Mouse (Mus musculus) kidney, adult 8-10 months (tissue): ENCODE measurements at regions not wholly inside any gene's neighbourhood (a gene's known extent, or its start where the extent isn't known, plus 50 kb on each side); places are given as distances from the start of the nearest gene placed in this dataset.

ENCODE experiments used
- DNase-seq, 2 experiments: peaks; one replicate each; pipeline ENCODE4 v3.0.0; 2022

DNA sequence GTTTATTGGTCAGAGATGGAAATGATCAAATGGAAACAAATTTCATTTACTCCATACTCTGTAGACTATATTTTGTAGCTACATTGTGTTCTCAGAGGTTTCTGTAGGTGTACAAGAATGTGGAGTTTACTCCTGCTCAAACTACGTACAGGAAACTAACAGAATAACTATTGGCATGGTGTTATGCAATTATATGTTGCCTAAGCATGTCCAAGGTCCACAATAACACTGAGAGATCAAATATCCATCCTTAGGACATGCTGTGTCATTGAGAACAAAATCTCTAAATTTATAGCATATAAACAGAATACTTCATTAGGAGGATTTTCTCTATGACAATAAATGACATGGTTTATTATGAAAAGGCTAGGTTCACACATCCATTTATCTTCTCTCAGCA, 400.3 kb downstream of the Fam198b start:
- DNase-seq: no peak

DNA sequence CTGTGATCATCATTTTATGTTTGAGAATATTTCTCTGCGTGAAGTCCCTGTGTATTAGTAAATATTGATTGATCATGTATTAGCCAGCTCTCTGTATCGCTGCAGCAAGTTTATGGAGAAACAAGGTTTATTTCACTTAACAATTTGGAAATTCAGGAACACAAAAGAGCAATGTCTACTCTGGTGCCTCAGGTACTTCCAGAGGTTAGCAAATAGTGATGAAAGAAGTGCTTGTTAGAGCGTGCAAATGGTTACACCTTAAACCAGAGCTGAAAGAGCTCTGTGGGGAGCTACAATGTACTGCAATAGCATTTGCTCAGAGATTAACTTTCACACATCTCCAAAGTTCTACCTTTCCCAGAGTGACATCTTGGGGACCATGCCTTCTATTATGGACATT, 400.9 kb downstream of the Fam198b start:
- DNase-seq: no peak

DNA sequence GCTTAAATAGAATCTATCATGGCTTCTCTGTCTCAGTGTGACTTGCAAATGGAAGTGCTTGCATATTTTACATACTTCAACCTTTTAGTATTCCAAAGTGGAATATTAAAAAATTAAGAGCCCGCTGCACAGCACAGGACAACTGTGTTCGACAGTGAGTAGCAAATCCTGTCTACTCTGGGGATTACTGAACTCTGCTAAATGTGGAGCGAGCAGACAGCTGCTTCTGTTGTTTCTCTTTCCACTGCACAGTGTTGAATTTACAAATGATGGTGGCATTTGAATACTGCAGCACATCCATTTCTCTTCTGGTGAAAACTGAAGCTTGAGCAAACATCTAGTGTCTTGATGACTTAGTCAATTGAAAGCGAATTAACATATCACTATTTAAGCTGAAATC, 409.2 kb downstream of the Fam198b start:
- DNase-seq: no peak

DNA sequence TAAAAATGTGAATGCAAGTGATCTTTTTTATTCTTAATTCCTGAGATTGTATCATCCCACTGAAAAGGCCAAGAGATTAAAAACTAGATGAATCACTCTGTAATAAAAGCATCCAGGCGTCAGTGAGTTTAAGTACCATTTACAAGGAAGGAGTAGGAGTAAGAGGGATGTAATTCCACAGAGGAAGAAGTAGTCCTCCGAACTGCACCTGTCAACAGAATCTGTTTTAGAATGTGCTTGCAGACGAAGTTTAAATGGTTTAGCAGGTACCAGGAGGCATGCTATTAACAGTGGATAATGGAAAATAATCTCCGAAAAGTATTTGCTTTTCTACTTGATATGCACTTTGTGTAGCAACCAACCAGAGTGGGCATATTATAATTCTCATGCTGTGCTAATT, 423.3 kb downstream of the Fam198b start:
- DNase-seq: no peak

DNA sequence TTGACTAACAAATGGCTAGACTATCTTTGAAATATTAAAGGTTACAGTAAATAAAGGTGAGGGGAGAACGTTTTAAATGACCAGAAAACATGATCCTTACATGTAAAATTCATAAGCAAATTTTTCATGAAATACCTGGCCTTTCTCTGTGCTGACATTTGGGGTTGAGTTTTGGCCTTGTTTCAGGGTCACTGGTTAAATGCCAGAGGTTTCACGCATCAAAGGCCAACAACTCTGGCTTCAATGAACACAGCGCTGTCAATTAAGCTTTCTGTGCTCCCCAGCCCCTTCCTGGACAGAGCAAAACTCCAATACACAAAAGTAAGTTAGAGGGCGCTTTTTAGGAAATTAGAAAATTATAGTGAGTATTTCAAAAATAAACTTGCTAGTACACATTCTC, 425.6 kb downstream of the Fam198b start:
- DNase-seq: no peak

DNA sequence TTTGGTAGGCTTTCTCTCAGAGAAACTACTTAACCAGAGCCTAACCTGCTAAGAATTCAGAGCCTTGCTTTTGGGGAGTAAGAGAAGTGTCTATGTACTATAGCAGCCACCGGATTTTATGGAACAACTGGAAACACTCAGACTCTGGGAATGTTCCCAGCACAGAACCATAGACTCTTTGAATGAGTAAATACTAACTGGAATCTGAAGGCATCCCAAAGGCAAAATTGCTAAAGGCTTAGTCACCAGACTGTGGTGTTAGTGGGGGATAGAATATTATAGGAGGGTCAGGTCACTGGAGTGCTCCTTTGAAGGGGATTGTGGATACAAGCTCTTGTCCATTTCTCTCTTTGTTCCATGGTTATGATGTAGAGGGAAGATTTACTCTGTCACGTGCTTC, 427.4 kb downstream of the Fam198b start:
- DNase-seq: no peak

DNA sequence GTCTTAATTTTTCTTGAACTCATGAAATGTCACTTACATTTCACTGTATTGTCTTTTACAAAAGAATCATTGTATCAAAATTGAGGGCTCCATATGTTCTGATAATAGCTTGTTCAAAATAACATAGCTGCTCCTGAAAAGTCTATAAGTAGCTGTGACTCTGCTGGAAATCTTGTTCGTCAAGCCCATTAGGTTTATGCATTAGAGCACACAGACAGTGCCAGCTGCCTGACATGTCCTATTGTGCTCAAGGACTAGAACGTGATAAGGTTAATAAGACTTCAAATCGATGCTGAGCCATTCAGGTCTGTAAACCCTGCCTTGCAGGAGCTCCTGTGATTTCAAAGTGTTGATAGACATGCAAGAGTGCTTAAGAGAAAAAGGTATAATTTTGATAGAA, 438.0 kb downstream of the Fam198b start:
- no peak for DNase-seq

DNA sequence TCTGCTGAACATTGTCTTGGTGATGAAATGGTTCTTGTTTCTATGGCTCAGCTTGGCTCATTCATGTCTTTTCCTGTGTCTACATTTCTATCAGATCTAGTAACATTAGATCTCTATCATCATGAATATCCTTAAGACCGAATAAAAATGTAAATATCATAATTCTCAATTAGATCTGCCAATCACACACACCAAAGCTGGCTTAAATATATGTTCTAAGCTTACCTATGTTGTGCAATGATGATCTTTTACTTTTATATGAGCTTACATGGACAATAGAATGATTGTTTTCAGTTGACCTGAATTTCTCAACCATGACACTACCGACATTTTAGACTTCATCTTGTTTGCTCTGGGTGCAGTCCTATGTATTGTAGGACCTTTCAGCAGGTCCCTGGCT, 440.4 kb downstream of the Fam198b start:
- DNase-seq: no peak

DNA sequence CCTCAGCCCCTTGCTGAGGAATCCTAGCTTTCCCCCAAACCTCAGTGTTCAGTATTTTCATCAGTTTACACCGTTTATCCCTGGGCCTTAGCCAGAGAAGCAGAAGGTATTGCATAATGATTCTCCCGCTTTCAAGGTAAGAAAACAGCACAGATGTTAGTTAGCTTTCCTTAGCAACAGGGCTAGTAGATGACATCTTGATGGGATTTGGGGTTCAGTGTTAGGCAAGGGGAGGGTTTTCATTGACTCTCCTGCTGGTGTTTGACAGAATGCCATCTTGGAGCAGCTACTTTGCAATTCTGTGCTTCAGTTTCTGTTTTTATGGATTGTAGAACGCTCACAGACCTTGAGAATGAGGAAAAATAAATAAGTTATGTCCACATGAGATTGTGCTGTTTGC, 447.4 kb downstream of the Fam198b start:
- no peak for DNase-seq

DNA sequence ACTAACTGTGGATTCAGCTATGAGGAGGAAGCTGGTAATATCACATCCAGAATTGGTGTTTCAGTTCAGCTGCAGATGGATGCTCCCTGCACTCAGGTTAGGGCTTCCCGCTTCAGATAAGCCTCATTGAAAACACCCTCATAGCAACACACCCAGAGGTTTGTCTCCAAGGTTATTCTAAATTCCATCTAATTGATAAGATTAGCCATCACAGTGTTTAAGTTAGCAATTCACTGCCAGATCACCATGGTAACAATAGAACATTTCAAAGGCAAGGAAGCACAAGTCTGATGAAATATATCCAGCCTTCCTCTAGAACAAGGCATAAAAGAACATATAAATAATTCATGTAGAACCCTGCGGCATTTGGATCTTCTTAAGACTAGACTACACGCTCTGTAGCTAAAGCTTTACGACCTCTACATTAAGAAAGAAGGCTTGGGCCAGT, 450.1 kb downstream of the Fam198b start:
- no peak for DNase-seq

DNA sequence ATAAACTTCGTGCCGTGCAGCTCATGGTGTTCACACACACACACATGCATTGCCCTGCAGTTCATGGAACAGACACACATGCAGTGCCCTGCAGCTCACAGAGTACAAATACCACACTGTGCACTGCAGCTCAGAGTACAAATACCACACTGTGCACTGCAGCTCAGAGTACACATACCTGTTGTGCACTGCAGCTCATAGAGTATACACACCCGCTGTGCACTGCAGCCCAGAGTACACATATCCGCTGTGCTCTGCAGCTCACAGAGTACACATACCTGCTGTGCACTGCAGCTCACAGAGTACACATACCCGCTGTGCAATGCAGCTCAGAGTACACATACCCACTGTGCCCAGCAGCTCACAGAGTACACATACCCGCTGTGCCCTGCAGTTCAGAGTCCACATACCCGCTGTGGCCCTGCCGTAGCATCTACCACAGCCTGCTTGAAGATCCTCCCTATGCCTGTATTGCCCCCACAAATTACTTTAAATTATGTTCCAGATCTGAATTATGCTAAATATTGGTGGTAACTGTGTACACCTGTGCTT, 451.9 kb downstream of the Fam198b start:
- DNase-seq: no peak

DNA sequence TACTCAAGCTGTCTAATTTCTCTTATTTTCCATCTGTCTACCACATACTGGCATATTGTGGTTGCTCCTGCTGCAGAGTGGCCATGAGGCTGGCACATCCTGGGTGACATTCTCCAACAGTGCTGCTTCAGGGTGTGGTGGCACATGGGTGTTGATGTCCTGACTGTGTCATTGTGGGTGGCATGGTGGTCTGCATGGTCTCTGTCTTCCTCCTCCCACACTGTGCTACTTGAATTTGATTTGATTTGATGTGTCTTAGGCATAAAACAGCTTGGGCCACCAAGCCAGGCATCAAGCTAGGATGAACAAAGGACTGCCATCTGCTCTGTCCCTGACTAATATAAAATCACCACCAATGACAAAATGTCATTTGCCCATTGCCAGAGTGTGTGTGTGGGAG, 434.7 kb downstream of the Gria2 start:
- DNase-seq: no peak

DNA sequence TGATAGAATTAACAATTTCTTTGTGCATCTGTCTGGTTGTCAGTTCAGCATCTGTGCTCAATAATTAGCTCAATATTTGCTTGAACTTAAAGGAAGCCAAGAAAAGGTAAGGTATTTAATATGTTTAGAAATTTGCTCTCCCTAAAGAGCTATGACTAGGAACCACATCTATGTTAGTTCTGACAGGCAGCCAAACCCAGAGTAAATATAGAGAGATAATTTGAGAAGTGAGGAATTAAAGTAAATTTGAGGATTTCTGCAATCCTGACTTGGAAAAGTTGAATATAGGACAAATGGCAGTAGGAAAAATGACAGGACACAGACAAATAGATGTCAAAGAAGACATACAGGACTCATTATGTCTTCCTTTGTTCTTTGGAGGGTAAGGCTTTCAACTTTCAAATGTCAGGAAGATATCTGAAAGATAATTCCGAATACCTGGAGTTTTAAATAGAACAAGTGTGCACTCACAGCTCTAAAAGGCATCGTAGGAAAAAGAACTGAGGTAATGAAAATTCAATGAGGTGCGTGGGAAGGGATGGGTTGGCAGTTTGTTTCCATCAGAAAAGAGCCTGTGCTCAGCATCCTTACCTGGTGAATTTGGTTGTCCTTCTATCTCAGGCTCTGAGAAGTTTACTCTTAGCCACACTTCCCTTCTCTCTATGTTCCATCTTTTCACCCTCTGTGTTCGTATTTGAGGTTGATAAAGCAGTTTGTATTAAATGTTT, 433.3 kb downstream of the Gria2 start:
- no peak for DNase-seq

DNA sequence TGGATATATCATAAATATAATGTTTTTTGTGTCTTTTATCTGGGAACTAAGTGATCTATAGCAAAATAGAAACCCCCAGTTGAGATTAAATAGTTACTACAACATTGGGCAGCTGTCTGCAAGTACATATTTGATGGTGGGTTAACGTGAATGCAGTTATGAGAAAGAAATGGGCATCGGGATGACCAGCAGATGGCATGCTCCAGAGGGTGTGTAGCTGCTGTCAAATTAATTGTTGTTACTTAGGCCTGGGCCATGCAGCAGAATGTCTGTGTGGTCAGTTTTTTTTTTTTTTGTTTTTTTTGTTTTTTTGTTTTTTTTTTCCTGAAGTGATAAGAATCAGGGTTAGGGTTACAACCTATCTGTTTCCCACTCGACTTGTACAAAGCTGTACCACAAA, 430.2 kb downstream of the Gria2 start:
- no peak for DNase-seq

DNA sequence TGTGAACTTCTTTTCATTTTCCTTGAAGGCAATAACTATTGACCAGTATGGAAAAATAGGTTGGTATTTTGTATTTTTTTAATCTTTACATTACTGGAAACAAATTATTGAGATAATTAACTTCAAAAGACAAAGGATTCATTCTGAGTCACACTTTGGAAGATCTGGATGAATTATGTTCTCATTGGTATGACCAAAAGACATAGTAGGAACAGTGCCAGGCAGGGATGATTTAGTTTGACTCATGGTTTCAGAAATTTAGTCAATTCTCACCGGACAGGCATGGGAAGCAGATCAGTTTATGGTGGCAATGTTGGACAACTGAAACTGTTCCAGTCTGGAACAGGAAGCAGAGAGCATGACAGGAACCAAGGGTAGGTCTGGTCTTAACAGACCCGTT, 416.6 kb downstream of the Gria2 start:
- no peak for DNase-seq

DNA sequence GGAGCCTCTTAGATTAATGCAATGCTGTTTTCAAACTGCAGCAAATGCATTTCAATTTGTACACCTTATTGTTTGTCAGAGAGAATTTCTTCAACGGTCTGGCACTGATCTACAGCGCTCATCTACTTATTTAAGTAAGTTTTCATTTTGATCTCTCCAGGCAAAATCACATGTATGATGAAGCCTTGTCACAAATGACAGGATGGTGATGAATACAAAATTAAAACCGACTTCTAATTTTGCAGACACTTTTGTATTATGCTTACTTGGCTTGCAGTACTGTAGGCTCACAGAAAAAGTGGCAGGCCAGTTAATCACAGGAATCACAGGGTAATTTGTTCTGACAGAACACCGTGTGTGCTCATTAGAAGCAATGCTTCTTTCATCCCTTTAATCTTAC, 406.4 kb downstream of the Gria2 start:
- DNase-seq: no peak

DNA sequence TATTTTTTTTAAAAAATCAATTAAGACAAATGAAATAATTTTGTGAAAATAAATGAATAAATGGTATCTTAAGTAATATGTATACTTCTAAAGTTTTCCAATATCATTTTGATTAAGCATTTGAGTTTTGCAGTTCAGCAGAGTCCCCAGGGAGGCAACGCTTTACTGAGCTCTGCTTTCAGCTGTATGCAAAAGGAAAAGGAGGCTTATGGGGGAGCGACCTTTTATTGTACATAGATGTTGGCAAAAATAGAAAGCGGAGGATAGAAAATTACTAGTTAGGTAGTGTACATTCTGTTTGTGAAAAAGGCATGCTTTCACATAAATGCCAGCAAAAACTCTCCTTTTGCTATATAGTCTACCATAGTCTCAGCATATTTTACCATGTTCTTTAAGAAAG, 382.2 kb downstream of the Gria2 start:
- no peak for DNase-seq

DNA sequence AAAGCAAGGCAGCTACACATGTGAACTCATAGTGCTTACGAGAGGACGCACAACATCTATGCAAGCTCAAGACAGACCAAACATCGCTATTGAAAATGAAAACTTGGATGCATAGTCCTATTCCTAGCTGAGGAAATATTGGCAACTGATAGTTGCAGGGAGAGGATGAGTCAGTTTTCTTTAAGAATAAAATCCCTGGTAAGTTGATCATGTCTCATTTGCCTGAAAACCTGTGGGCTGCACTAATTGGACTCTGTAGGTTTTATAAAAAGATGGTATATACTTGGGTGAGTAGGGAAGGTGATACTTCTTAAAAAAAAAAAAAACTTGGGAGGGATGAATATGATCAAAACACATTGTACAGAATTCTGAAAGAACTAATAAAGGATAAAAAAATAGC, 381.2 kb downstream of the Gria2 start:
- no peak for DNase-seq

DNA sequence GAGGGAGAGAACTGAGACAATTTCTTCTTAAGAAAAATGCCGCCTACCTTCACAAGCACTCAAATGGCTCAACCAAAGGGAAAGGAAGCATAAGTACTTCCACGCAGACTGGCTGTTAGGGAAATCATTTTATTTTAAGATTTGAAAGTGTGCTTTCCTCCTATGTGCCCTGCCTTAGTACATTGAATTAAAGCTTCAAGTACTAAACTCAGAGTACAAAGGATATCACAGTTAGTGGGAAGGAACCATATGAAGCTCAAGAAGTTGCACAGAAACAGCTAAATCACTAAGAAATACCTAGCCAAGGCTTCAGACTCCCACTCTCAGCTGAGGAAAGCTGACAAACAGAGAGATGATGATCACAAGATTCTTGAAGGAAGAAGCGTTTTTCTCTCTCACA, 380.5 kb downstream of the Gria2 start:
- DNase-seq: no peak

DNA sequence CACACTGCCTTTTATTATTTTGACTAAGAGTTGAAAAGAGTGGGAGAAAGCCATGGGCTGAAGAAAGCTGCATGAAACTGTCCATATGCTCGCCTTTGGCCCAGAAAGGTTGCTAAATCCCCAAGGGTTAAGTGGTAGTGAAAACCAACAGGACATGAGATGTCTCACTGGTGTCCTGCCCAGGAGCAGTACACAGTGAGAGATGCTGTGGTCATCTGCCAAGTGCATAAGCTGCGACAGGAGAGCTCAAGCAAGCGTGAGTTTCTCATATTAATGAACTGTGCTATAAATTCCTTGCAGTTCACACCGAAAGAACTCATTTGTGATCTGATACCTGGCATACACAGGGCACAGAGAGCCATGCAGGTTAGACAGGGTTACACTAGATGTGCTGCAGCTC, 380.0 kb downstream of the Gria2 start:
- no peak for DNase-seq
